Mouse (Mus musculus) heart, postnatal 0 days (tissue): ENCODE data around the gene Myo1d.

ENCODE experiments used
- CTCF ChIP-seq: IDR thresholded peaks from 2 replicates; pipeline ENCODE4 v1.5.1; 2016; ENCODE audit warnings: antibody characterized with exemption, control low read depth, low read depth
- EP300 ChIP-seq: IDR thresholded peaks from 2 replicates; pipeline ENCODE4 v1.6.1; 2016; ENCODE audit warnings: antibody characterized with exemption, low read depth

- TF ChIP-seq CTCF (no peak), EP300 (no peak)
Measured at GRCm38 (mm10) chr11:80509176-80509506, 270.7 kb downstream of the Myo1d start.
